Mouse (Mus musculus) brown adipose tissue, adult 24 weeks (tissue): ENCODE measurements at regions not wholly inside any gene's neighbourhood (a gene's known extent, or its start where the extent isn't known, plus 50 kb on each side); places are given as distances from the start of the nearest gene placed in this dataset.

ENCODE experiments used
- H3K27ac ChIP-seq: fragments of 200-500 bp; replicated peaks from 2 replicates; pipeline ENCODE4 v1.5.1; 2012; ENCODE audit warnings: low read depth, mild to moderate bottlenecking, low read length
- H3K4me1 ChIP-seq: fragments of 200-500 bp; 2 replicates; pipeline ENCODE4 v1.6.1; 2012; ENCODE audit warnings: low read length, mixed read lengths; ENCODE audit not compliant: control insufficient read depth, insufficient read depth, insufficient read length
- H3K4me3 ChIP-seq: fragments of 200-500 bp; 2 replicates; pipeline ENCODE4 v1.5.1; 2012; ENCODE audit warnings: low read depth, mild to moderate bottlenecking, low read length, moderate library complexity; ENCODE audit not compliant: insufficient read depth

GRCm38 (mm10) chr9:100404426-100404825, 82.2 kb downstream of the Il20rb start:
- H3K27ac ChIP-seq = peak overlapping the region; percentile 71
- no peak overlapping the region for H3K4me3 ChIP-seq

GRCm38 (mm10) chr9:100400366-100400765, 86.2 kb downstream of the Il20rb start:
- Histone ChIP-seq H3K4me3 (no peak overlapping the region), H3K27ac (no peak overlapping the region), H3K4me1 (no peaks in the 10 kb centered on the region)

More at GRCm38 (mm10) chr9:100404426-100404825, 82.2 kb downstream of the Il20rb start:
- no peaks in the 10 kb centered on the region for H3K4me1 ChIP-seq

GRCm38 (mm10) chr9:100396340-100396910, 90.2 kb downstream of the Il20rb start:
- H3K4me1 ChIP-seq = no peaks in the 10 kb centered on the region
- no peak overlapping the region for H3K27ac ChIP-seq
- H3K4me3 ChIP-seq = no peak overlapping the region

- Histone ChIP-seq H3K4me1 (no peaks in the 10 kb centered on the region), H3K27ac (no peak overlapping the region), H3K4me3 (no peak overlapping the region)
Observed at GRCm38 (mm10) chr9:100395711-100396110, 90.9 kb downstream of the Il20rb start.

- Histone ChIP-seq H3K27ac (no peak overlapping the region), H3K4me1 (no peaks in the 10 kb centered on the region), H3K4me3 (no peak overlapping the region)
Observed at GRCm38 (mm10) chr9:100394632-100395031, 92.0 kb downstream of the Il20rb start.

GRCm38 (mm10) chr9:100394166-100394565, 92.4 kb downstream of the Il20rb start:
- no peak overlapping the region for H3K27ac ChIP-seq
- no peak overlapping the region for H3K4me3 ChIP-seq
- no peaks in the 10 kb centered on the region for H3K4me1 ChIP-seq

- H3K27ac ChIP-seq = no peak overlapping the region
- H3K4me3 ChIP-seq = no peak overlapping the region
- no peaks in the 10 kb centered on the region for H3K4me1 ChIP-seq
Observed at GRCm38 (mm10) chr9:100392262-100392661, 94.3 kb downstream of the Il20rb start.

- no peak overlapping the region for H3K27ac ChIP-seq
- H3K4me3 ChIP-seq = no peak overlapping the region
- no peaks in the 10 kb centered on the region for H3K4me1 ChIP-seq
Observed at GRCm38 (mm10) chr9:100391566-100392213, 94.9 kb downstream of the Il20rb start.

GRCm38 (mm10) chr9:100388393-100388792, 98.2 kb downstream of the Il20rb start:
- Histone ChIP-seq H3K4me1 (no peaks in the 10 kb centered on the region), H3K27ac (no peak overlapping the region), H3K4me3 (no peak overlapping the region)

GRCm38 (mm10) chr9:100387171-100387685, 99.4 kb downstream of the Il20rb start:
- Histone ChIP-seq H3K27ac (no peak overlapping the region), H3K4me1 (no peaks in the 10 kb centered on the region), H3K4me3 (no peak overlapping the region)

- H3K4me3 ChIP-seq = no peak overlapping the region
- H3K27ac ChIP-seq = no peak overlapping the region
- H3K4me1 ChIP-seq = no peaks in the 10 kb centered on the region
Observed at GRCm38 (mm10) chr9:100382492-100382891, 104.1 kb downstream of the Il20rb start.

- H3K27ac ChIP-seq = peak overlapping the region; percentile 72
- H3K4me1 ChIP-seq = peaks cover 2% of the 10 kb centered on the region; the same call in 1 of the 2 replicates
- no peak overlapping the region; the same call in 1 of the 2 replicates for H3K4me3 ChIP-seq
Observed at GRCm38 (mm10) chr9:100369921-100370320, 116.7 kb downstream of the Il20rb start.

GRCm38 (mm10) chr9:100366816-100367215, 119.8 kb downstream of the Il20rb start:
- Histone ChIP-seq H3K27ac (no peak overlapping the region), H3K4me3 (no peak overlapping the region), H3K4me1 (peaks cover 2% of the 10 kb centered on the region; the same call in 1 of the 2 replicates)

GRCm38 (mm10) chr9:100359934-100360716, 126.5 kb downstream of the Il20rb start:
- Histone ChIP-seq H3K4me3 (no peak overlapping the region), H3K4me1 (no peaks in the 10 kb centered on the region), H3K27ac (no peak overlapping the region)

GRCm38 (mm10) chr9:100357553-100357952, 129.0 kb downstream of the Il20rb start:
- Histone ChIP-seq H3K27ac (no peak overlapping the region), H3K4me3 (no peak overlapping the region), H3K4me1 (no peaks in the 10 kb centered on the region)
